Mouse (Mus musculus) liver, adult 2 months (tissue): Measurements from ENCODE around the gene Fhit. TPM values are rescaled to one million over a fixed set of nuclear protein-coding genes. Genes with fewer than 3 reads are reported as not detected.

ENCODE experiments used
- DNase-seq: peaks from one replicate; pipeline ENCODE4 v3.0.0-alpha.2; 2011; ENCODE audit warnings: low read depth, low spot score; ENCODE audit errors: extremely low read depth
- H3K27ac ChIP-seq: fragments of 200-500 bp; replicated peaks from 2 replicates; pipeline ENCODE4 v1.5.1; 2012; ENCODE audit warnings: low read depth, mild to moderate bottlenecking, control low read depth, inconsistent platforms, low read length; ENCODE audit not compliant: insufficient read depth
- H3K27me3 ChIP-seq: fragments of 200-500 bp; 2 replicates; pipeline ENCODE4 v1.6.1; 2012; ENCODE audit warnings: mild to moderate bottlenecking, moderate library complexity, low read length, inconsistent platforms; ENCODE audit not compliant: control insufficient read depth, insufficient read depth
- H3K36me3 ChIP-seq: fragments of 200-500 bp; 2 replicates; pipeline ENCODE4 v1.6.1; 2012; ENCODE audit warnings: low read length, inconsistent platforms; ENCODE audit not compliant: control insufficient read depth, insufficient read depth
- H3K4me1 ChIP-seq: fragments of 200-500 bp; 2 replicates; pipeline ENCODE4 v1.6.1; 2011; ENCODE audit warnings: low read length; ENCODE audit not compliant: control insufficient read depth, insufficient read depth
- H3K4me3 ChIP-seq: fragments of 200-500 bp; 2 replicates; pipeline ENCODE4 v1.5.1; 2011; ENCODE audit warnings: low read depth, mild to moderate bottlenecking, control low read depth, low read length, moderate library complexity; ENCODE audit not compliant: insufficient read depth
- H3K79me2 ChIP-seq: fragments of 200-500 bp; 2 replicates; pipeline ENCODE4 v1.6.1; 2012; ENCODE audit warnings: inconsistent platforms, mild to moderate bottlenecking, low read length, moderate library complexity; ENCODE audit not compliant: control insufficient read depth, insufficient read depth
- H3K9ac ChIP-seq: fragments of 200-500 bp; 2 replicates; pipeline ENCODE4 v1.6.1; 2012; ENCODE audit warnings: low read depth, mild to moderate bottlenecking, control low read depth, inconsistent platforms, low read length
- CTCF ChIP-seq: fragments of 200-500 bp; IDR thresholded peaks from 2 replicates; pipeline ENCODE4 v1.5.1; 2011; ENCODE audit warnings: low read depth, low read length, control low read depth
- POLR2A ChIP-seq: fragments of 200-500 bp; IDR thresholded peaks from 2 replicates; pipeline ENCODE4 v1.6.1; 2011; ENCODE audit warnings: low read length, control low read depth; ENCODE audit not compliant: insufficient read depth; ENCODE audit errors: extremely low read depth
- WGBS: fragments of 180-500 bp; shearing (Covaris S2); methylation state at CpG from one replicate; pipeline ENCODE4 v1.1.7; 2018; 5-methylcytosine and 5-hydroxymethylcytosine counted together
- polyA plus RNA-seq: library from polyadenylated mRNA; depleted of rRNA; stranded (reverse); fragments of >200 nt; gene quantifications from 2 replicates; pipeline ENCODE4 v1.2.3, GENCODE M21; 2012
- total RNA-seq: library from RNA; depleted of rRNA; stranded (reverse); fragments of >200 nt; gene quantifications from 2 replicates; pipeline ENCODE4 v1.2.3, GENCODE M21; 2014

Fhit gene
- total and polyA plus RNA-seq, 2 experiments: 7.6 to 7.8 TPM

DNA sequence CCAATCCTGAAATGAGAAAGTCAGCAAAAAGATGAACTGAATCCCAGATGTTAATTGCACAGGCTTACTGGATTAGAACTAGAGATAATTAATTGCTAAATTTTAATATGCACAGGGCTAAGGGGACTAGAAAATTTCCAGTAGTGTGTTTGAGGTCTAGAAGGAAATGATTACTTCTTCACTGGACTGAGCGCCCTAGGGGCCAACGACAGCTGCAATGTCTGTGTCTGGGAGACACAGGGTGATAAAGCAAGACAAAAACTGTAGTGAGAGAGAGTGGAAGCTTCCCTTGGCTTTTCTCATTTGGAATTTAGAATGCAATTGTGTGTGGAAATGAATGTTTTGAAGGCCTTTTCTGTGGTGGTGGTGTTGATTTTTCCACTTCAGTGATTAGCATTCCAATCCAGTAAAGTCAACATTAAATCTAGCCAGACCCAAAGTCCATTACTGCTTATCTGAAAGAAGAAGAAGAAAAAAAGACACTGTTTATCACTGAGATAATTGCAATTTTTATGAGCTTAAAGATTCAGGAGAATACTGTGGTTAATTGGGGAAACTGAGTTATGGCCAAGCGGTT lies 1184.8 kb downstream of the Fhit start:
- H3K79me2 ChIP-seq: no peaks in the 10 kb centered on the region
- no peak overlapping the region for H3K9ac ChIP-seq
- H3K4me3 ChIP-seq: no peak overlapping the region
- DNase-seq: peak; percentile 56
- no peaks in the 10 kb centered on the region for H3K27me3 ChIP-seq
- TF ChIP-seq CTCF: no peak
- TF ChIP-seq POLR2A: no peak
- H3K36me3 ChIP-seq: no peaks in the 10 kb centered on the region
- H3K4me1 ChIP-seq: no peaks in the 10 kb centered on the region
- no peak overlapping the region for H3K27ac ChIP-seq
- WGBS: 70% methylated on average over 3 of the region's 3 CpGs

DNA sequence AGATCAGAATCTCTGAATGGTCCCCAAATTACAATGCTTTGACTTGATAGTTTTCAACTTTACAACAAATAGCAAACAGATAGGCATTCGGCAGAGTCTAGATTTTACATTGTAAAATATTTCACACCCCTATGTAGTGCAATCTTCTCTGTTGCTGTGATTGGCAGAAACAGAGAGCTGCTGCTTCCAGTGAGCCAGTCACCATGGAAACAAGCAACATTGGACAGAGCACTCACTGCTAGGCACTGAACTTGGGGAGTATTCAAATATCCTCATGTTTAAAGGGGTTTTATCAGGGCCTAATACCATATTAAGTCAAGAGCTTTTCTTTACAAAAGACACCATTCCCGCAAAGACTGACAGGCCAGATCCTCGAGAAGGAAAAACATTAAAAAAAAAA lies 1187.4 kb downstream of the Fhit start:
- no peak for DNase-seq
- H3K36me3 ChIP-seq: no peaks in the 10 kb centered on the region
- WGBS: 77% methylated on average over 3 of the region's 3 CpGs
- H3K79me2 ChIP-seq: no peaks in the 10 kb centered on the region
- H3K27me3 ChIP-seq: no peaks in the 10 kb centered on the region
- H3K4me3 ChIP-seq: no peak overlapping the region
- no peak for TF ChIP-seq POLR2A
- no peak for TF ChIP-seq CTCF
- H3K27ac ChIP-seq: no peak overlapping the region
- no peaks in the 10 kb centered on the region for H3K4me1 ChIP-seq
- no peak overlapping the region for H3K9ac ChIP-seq

DNA sequence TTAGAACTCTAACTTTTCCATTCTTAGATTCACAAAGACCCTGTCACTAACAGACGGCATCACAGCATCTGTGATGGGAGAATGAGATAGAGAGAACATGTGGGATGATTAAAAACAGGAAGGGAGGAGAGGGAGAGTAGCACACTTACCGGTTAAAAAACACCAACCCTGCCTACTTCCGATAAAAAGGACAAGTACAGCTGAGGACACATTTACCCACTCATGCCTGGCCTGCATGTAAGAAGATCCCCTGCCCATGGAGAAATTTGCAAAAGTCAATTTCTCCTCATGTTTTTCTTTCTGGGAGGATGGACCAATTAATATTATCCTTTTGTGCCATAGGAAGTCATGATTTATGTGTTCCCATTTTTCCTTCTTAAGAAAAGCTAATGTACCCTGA lies 1198.0 kb downstream of the Fhit start:
- no peak for TF ChIP-seq POLR2A
- no peak for TF ChIP-seq CTCF
- 85% methylated on average over 3 of the region's 3 CpGs for WGBS

DNA sequence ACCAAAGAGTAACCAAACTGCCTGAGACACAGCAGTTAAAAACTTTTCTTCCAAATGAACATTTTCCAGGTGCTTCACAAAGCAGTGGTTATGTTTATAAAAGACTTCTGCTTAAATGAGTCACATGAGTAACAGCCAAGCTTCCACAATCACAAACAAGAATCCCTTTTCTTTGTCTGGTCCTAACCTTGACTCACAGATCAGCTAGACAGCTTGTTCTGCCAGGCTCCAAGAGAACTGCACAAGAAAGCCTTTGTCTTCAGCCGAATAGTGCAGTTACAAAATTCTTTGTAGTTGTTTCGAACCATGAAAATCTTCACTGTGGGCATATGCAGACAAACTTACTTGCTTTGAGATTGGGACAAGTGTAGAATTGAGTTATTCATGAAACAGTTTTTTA lies 1201.4 kb downstream of the Fhit start:
- Histone ChIP-seq H3K27ac (no peak overlapping the region), H3K9ac (no peak overlapping the region), H3K79me2 (no peaks in the 10 kb centered on the region), H3K4me3 (no peak overlapping the region), H3K4me1 (no peaks in the 10 kb centered on the region), H3K27me3 (no peaks in the 10 kb centered on the region), H3K36me3 (no peaks in the 10 kb centered on the region)
- 92% methylated on average over 2 of the region's 2 CpGs for WGBS
- no peak for DNase-seq
- TF ChIP-seq CTCF (no peak), POLR2A (no peak)

More for the DNA sequence above, 1198.0 kb downstream of the Fhit start:
- H3K36me3 ChIP-seq: no peaks in the 10 kb centered on the region
- H3K4me1 ChIP-seq: no peaks in the 10 kb centered on the region
- H3K9ac ChIP-seq: no peak overlapping the region
- H3K27ac ChIP-seq: no peak overlapping the region
- no peaks in the 10 kb centered on the region for H3K27me3 ChIP-seq
- DNase-seq: no peak
- no peak overlapping the region for H3K4me3 ChIP-seq
- H3K79me2 ChIP-seq: no peaks in the 10 kb centered on the region

DNA sequence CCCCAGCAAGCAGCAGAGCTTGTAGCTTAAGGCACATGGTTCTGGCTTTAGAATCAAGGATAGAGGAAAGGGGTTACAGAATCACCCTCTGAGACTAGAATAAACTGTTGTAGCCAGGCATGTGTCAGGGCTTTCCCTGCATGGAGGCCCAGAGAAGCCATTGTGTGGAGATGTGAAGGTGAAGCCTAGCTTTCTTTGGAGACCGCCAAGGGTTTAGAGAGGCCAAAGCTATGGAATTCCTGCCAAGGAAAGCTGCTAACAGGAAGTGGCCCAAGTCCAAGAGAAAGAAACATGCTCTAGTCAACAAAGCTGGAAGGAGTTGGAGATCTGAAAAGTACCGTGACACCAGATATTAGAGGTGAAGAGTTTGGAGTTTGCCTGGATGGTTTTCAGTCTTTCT lies 1262.3 kb downstream of the Fhit start:
- no peak for DNase-seq
- Histone ChIP-seq H3K4me3 (no peak overlapping the region), H3K27ac (no peak overlapping the region), H3K36me3 (no peaks in the 10 kb centered on the region), H3K9ac (no peak overlapping the region), H3K27me3 (no peaks in the 10 kb centered on the region), H3K79me2 (no peaks in the 10 kb centered on the region), H3K4me1 (peaks cover 1% of the 10 kb centered on the region; the same call in 1 of the 2 replicates)
- no peak for TF ChIP-seq POLR2A
- TF ChIP-seq CTCF: no peak
- WGBS: 77% methylated on average over 2 of the region's 2 CpGs

DNA sequence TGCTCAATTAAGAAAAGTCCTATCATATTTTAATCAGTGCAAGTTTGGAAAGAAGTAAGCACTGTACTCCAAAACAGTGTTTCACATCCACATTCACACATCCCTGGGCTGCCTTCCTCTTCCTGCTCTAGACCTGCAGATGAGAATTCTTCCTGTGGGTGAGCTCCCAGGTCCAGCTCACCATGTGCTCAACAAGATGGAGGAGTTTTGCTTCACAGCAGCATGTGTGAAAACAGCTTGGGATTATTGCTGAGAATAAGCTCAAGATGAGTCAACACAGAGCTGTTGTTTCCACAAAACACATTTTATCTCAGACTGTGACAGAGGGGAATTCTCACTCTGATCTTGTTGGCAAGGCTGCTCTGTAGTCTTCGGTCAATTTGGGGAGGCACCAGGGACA lies 1265.3 kb downstream of the Fhit start:
- Histone ChIP-seq H3K9ac (no peak overlapping the region), H3K27ac (no peak overlapping the region), H3K4me1 (no peaks in the 10 kb centered on the region), H3K27me3 (no peaks in the 10 kb centered on the region), H3K36me3 (no peaks in the 10 kb centered on the region), H3K4me3 (no peak overlapping the region), H3K79me2 (no peaks in the 10 kb centered on the region)
- WGBS: 82% methylated on average over 1 of the region's 1 CpGs
- DNase-seq: no peak
- no peak for TF ChIP-seq CTCF
- TF ChIP-seq POLR2A: no peak
